Mouse (Mus musculus) limb, embryonic 13.5 days (tissue): Measurements from ENCODE around the gene Dynll1. TPM values are rescaled to one million over a fixed set of nuclear protein-coding genes. Genes with fewer than 3 reads are reported as not detected.

Experiments
- ATAC-seq: fragments of 200-750 bp; cut with Nextera tagmentation; 2 replicates; pipeline ENCODE4 v1.8.0; 2017; ENCODE audit warnings: low read depth, moderate number of reproducible peaks, moderate TSS enrichment; ENCODE audit not compliant: low FRiP score
- H3K27ac ChIP-seq: fragments of 300-500 bp; sonication (generic); 2 replicates; pipeline ENCODE4 v1.5.1; 2015; ENCODE audit warnings: inconsistent platforms, mild to moderate bottlenecking, moderate library complexity
- H3K27me3 ChIP-seq: fragments of 300-500 bp; sonication (generic); 2 replicates; pipeline ENCODE4 v1.6.1; 2015; ENCODE audit warnings: mild to moderate bottlenecking, inconsistent platforms
- H3K36me3 ChIP-seq: fragments of 300-500 bp; sonication (generic); 2 replicates; pipeline ENCODE4 v1.6.1; 2015; ENCODE audit warnings: inconsistent platforms, mild to moderate bottlenecking, moderate library complexity
- H3K4me1 ChIP-seq: fragments of 300-500 bp; sonication (generic); 2 replicates; pipeline ENCODE4 v1.6.1; 2015; ENCODE audit warnings: inconsistent platforms
- H3K4me2 ChIP-seq: fragments of 300-500 bp; sonication (generic); replicated peaks from 2 replicates; pipeline ENCODE4 v1.6.1; 2015; ENCODE audit warnings: inconsistent platforms, mild to moderate bottlenecking, moderate library complexity
- H3K4me3 ChIP-seq: fragments of 300-500 bp; sonication (generic); 2 replicates; pipeline ENCODE4 v1.5.1; 2015; ENCODE audit warnings: moderate library complexity, mild to moderate bottlenecking, inconsistent platforms
- H3K9ac ChIP-seq: fragments of 300-500 bp; sonication (generic); 2 replicates; pipeline ENCODE4 v1.6.1; 2015; ENCODE audit warnings: mild to moderate bottlenecking, inconsistent platforms
- H3K9me3 ChIP-seq: fragments of 300-500 bp; sonication (generic); 2 replicates; pipeline ENCODE4 v1.6.1; 2016; ENCODE audit warnings: inconsistent platforms
- WGBS: fragments of 180-500 bp; shearing (Covaris S2); methylation state at CpG from one replicate; pipeline ENCODE4 v1.1.7; 2015; 5-methylcytosine and 5-hydroxymethylcytosine counted together
- polyA plus RNA-seq: library from polyadenylated mRNA; unstranded; fragments of >200 nt; fragmentation: Nextera tagmentation; extraction: Ambion mirVana; gene quantifications from 2 replicates; pipeline ENCODE4 v1.2.1, GENCODE M21; 2015

The Dynll1 gene
- polyA plus RNA-seq, 1 experiment from 2014 or later, result 1,838 TPM

DNA sequence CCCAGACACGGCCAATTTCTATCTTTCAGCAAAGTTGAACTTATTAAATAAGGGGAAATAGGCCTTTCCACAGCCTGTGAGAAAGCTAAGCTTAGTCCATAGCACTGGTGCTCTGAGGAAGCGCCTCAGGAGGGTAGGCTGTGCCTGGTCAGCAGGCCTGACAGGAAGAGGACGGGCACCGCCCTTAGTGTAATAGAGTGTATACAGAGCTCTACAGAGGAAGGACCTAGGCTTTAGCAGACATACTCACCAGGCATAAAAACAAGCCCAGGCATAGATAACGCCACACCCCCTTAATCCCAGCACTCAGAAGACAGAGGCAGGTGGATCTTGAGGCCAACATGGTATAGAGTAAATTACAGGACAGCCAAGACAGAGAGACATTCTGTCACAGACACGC lies 40.4 kb downstream of the Dynll1 start:
- 0 out of 2 replicates have a peak, but pooled peaks cover 10% of the 10 kb centered on the region for H3K4me1 ChIP-seq
- WGBS, result 88% methylated on average over 6 of the region's 6 CpGs
- H3K27ac ChIP-seq, result no peak overlapping the region; the same call in 1 of the 2 replicates
- H3K27me3 ChIP-seq, result no peaks in the 10 kb centered on the region
- no peak overlapping the region for H3K4me2 ChIP-seq
- H3K4me3 ChIP-seq, result no peak overlapping the region
- no peak for ATAC-seq
- peaks cover 75% of the 10 kb centered on the region for H3K36me3 ChIP-seq
- no peaks in the 10 kb centered on the region for H3K9me3 ChIP-seq
- no peak overlapping the region for H3K9ac ChIP-seq

DNA sequence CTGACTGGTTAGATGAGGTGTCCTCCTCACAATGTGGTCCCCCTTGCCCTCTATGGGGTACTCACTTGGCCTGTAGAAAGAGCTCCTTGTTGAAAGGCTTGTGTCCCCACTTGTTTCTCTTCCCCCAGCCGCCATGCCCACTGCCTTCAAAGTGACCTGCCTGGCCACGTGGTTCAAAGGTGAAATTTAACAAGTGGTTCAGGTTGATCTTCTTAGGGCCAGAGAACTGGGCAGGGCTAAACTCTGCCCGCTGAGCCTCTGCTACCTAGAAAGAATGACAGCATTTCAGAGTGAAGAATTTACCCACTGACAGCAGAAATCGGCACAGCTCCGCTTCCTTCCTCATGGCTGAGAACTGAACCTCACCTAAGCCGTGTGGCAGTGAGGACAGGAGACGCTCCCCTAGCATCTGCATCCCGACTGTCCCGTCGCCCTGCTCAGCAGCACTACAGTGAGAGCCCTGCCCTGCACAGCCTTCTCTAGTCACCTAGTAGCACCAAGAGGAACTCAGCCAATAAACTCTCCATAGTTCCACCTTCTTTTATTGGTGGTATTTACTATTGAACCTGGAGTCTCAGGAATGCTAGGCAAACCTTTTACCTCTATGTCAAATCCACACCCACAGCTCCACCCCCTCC lies 43.8 kb downstream of the Dynll1 start:
- no peak for ATAC-seq
- H3K9me3 ChIP-seq, result no peaks in the 10 kb centered on the region
- peaks cover 62% of the 10 kb centered on the region for H3K36me3 ChIP-seq
- no peak overlapping the region for H3K4me2 ChIP-seq
- no peak overlapping the region for H3K9ac ChIP-seq
- no peak overlapping the region for H3K4me3 ChIP-seq
- H3K27me3 ChIP-seq, result no peaks in the 10 kb centered on the region
- 87% methylated on average over 10 of the region's 10 CpGs for WGBS
- H3K4me1 ChIP-seq, result 0 out of 2 replicates have a peak, but pooled peaks cover 10% of the 10 kb centered on the region
- H3K27ac ChIP-seq, result no peak overlapping the region

DNA sequence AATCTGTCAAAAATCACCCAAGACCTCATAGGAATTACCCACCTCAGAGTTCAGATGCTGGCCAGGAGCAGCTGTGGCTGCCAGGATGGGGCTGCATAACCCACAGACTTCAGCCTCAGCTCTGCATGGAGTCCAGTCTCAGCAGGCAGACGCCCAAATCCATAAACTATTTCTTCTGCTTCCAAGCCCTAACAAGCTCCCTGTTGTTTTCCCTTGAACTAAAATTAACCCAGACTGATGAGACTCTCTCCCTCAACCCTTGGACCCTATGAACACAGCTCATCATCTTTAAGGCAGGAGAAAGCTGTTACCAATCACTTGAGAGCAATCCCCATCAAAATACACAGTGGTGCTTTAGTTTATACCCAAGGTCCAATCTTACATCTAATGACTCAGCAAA lies 45.3 kb downstream of the Dynll1 start:
- Histone ChIP-seq H3K4me3 (no peak overlapping the region), H3K4me2 (no peak overlapping the region), H3K27ac (no peak overlapping the region), H3K36me3 (peaks cover 73% of the 10 kb centered on the region), H3K4me1 (0 out of 2 replicates have a peak, but pooled peaks cover 3% of the 10 kb centered on the region), H3K9ac (no peak overlapping the region), H3K27me3 (no peaks in the 10 kb centered on the region), H3K9me3 (no peaks in the 10 kb centered on the region)
- 72% methylated on average over 1 of the region's 1 CpGs for WGBS
- ATAC-seq, result no peak

Other genes starting within 250 kb of the Dynll1 start
- gene Gm10401, start 202.7 kb downstream of the Dynll1 start, polyA plus RNA-seq, result 43.3 and 44.1 TPM in 2 replicates
- gene Acads, start 181.7 kb downstream of the Dynll1 start, polyA plus RNA-seq, result 56.5 and 56.9 TPM in 2 replicates
- 45.5 and 47.1 TPM in 2 replicates for gene Unc119b, start 166.0 kb downstream of the Dynll1 start, polyA plus RNA-seq
- gene Mlec, start 142.8 kb downstream of the Dynll1 start, polyA plus RNA-seq, result 66.1 and 78.1 TPM in 2 replicates
- gene Cabp1, start 106.6 kb downstream of the Dynll1 start, polyA plus RNA-seq, result 0.75 and 0.91 TPM in 2 replicates
- 83.6 and 93.9 TPM in 2 replicates for gene Pop5, start 65.2 kb downstream of the Dynll1 start, polyA plus RNA-seq
- gene Rnf10, start 28.1 kb downstream of the Dynll1 start, polyA plus RNA-seq, result 141 and 144 TPM in 2 replicates
- gene Coq5, start 21.3 kb downstream of the Dynll1 start, polyA plus RNA-seq, result 41.8 and 43.6 TPM in 2 replicates
- gene Srsf9, start 26.2 kb upstream of the Dynll1 start, polyA plus RNA-seq, result 314 and 331 TPM in 2 replicates
- 25.7 and 28.3 TPM in 2 replicates for gene Gatc, start 40.2 kb upstream of the Dynll1 start, polyA plus RNA-seq
- 58.8 and 62.1 TPM in 2 replicates for gene Triap1, start 40.2 kb upstream of the Dynll1 start, polyA plus RNA-seq
- gene Cox6a1, start 48.0 kb upstream of the Dynll1 start, polyA plus RNA-seq, result 677 and 710 TPM in 2 replicates
- gene Msi1, start 128.6 kb upstream of the Dynll1 start, polyA plus RNA-seq, result 18.2 and 18.4 TPM in 2 replicates
- gene Pla2g1b, start 165.3 kb upstream of the Dynll1 start, polyA plus RNA-seq, result not detected in 2 replicates
- gene Sirt4, start 183.7 kb upstream of the Dynll1 start, polyA plus RNA-seq, result 25.8 and 27.5 TPM in 2 replicates
- gene Pxn, start 205.7 kb upstream of the Dynll1 start, polyA plus RNA-seq, result 46.9 and 54.0 TPM in 2 replicates